Mouse (Mus musculus) C2C12 (cell line): ENCODE data around the gene 4933427I04Rik. TPM values are rescaled to one million over a fixed set of nuclear protein-coding genes. Genes with fewer than 3 reads are reported as not detected.

Experiments used
- H3K27me3 ChIP-seq: one replicate; pipeline ENCODE4 v1.6.1; 2011; ENCODE audit not compliant: control insufficient read depth, insufficient read depth, insufficient read length
- H3K36me3 ChIP-seq: one replicate; pipeline ENCODE4 v1.6.1; 2011; ENCODE audit not compliant: control insufficient read depth, insufficient read depth
- H3K4me3 ChIP-seq: one replicate; pipeline ENCODE4 v1.5.1; 2011; ENCODE audit warnings: mild to moderate bottlenecking, control low read depth; ENCODE audit not compliant: poor library complexity, insufficient read depth, severe bottlenecking
- H3K79me2 ChIP-seq: one replicate; pipeline ENCODE4 v1.6.1; 2011; ENCODE audit not compliant: control insufficient read depth, insufficient read depth
- H3K79me3 ChIP-seq: one replicate; pipeline ENCODE4 v1.6.1; 2011; ENCODE audit warnings: low read depth, control low read depth
- H3ac ChIP-seq: one replicate; pipeline ENCODE3; 2011; ENCODE audit warnings: low read depth; ENCODE audit not compliant: control insufficient read depth, insufficient read length
- MYOG ChIP-seq: IDR thresholded peaks from one replicate; pipeline ENCODE4 v1.6.1; 2011; ENCODE audit not compliant: control insufficient read depth, insufficient read length; ENCODE audit errors: extremely low read depth
- polyA plus RNA-seq: library from polyadenylated mRNA; unstranded; fragments of >200 nt; fragmentation: generic; extraction: Trizol; gene quantifications from one replicate; pipeline ENCODE4 v1.2.1, GENCODE M21; 2012; ENCODE audit warnings: missing spikeins

Gene 4933427I04Rik
- polyA plus RNA-seq, 1 experiment: not detected

GRCm38 (mm10) chr4:123912431-123912830 lies 53.0 kb downstream of the 4933427I04Rik start:
- H3K4me3 ChIP-seq: no peak overlapping the region
- TF ChIP-seq MYOG: no peak
- no peaks in the 10 kb centered on the region for H3K27me3 ChIP-seq
- H3K36me3 ChIP-seq: peaks cover 62% of the 10 kb centered on the region
- H3ac ChIP-seq: no peak overlapping the region
- peaks cover 94% of the 10 kb centered on the region for H3K79me2 ChIP-seq
- H3K79me3 ChIP-seq: peaks cover 42% of the 10 kb centered on the region

Other genes starting within 250 kb of the 4933427I04Rik start
- 60.4 TPM for gene Macf1, start 175.3 kb upstream of the 4933427I04Rik start, polyA plus RNA-seq
- gene Ndufs5, start 141.5 kb upstream of the 4933427I04Rik start, polyA plus RNA-seq: 322 TPM
- gene Akirin1, start 109.3 kb upstream of the 4933427I04Rik start, polyA plus RNA-seq: 21.8 TPM
- 0.14 TPM for gene Rhbdl2, start 71.8 kb upstream of the 4933427I04Rik start, polyA plus RNA-seq
- gene Mycbp, start 45.2 kb downstream of the 4933427I04Rik start, polyA plus RNA-seq: 21.8 TPM
- 43.5 TPM for gene Rragc, start 57.8 kb downstream of the 4933427I04Rik start, polyA plus RNA-seq
- gene 4930535I16Rik, start 58.3 kb downstream of the 4933427I04Rik start, polyA plus RNA-seq: 0.22 TPM